Mouse (Mus musculus): ENCODE measurements around the gene Trpc5os. TPM values are rescaled to one million over a fixed set of nuclear protein-coding genes. Genes with fewer than 3 reads are reported as not detected.
A peak's percentile ranks its signal among the peaks of the same experiment; 100 is the strongest.

The Trpc5os gene
- not detected for total RNA-seq (2021)

GRCm38 (mm10) chrX:144456281-144456680 lies at the start of gene Trpc5os:
Gene Trpc5os, plus strand, starts transcription at chrX:144456581.
- intact Hi-C loops (cut with DNase I) = no loop called here
- no peak for DNase-seq (ENCODE audit: low spot score in 2 of 2)

- intact Hi-C loops (cut with DNase I) = loop anchor here (10.0 kb wide), 1 partner anchor 237 kb away; no protein-coding TSS in a partner anchor
- no peak for DNase-seq (ENCODE audit: low spot score in 2 of 2)
Measured at GRCm38 (mm10) chrX:144408036-144408435, 48.3 kb upstream of the Trpc5os start.

DNA sequence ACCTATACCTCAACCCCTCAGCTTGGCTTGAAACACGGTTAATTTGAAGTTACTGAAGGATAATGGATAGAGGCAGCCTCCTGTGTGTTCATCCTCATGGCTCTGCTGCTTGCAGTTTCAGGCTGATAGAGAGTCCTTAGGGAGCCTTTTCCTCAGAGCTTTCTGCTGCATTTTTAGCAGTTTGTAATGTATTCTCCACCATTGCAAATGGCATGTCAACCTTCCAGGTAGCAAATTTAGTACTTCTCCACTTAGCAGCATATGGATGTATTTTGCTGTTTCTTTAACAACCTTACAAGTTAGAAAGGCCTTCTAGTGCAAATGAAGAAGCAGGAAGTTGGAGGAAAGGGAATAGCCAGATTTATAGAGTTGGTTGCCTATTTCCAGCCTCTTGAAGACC lies 36.1 kb upstream of the Trpc5os start:
- DNase-seq (ENCODE audit: low spot score in 2 of 2) = peak in 1 of 2 experiments; percentile 51
- intact Hi-C loops (cut with DNase I) = no loop called here

DNA sequence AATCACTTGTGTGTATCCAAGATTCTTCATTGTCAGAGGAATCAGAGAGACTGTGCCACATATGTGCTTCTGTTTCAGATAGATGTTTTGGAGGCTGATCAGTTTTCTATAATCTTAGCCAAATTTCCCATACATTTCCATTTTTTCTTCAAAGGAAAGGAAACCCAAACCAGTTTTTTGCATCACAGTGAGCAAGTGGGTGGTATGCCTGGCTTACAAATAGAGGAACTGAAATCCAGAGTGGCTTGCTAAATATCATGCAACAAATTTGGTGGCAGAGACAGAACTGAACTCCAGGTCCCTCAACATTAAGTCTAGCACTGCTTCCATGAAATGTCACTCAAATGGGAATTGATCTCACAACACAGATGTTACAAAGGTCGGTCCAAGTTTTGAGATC lies 35.3 kb upstream of the Trpc5os start:
- intact Hi-C loops (cut with DNase I) = no loop called here
- peak in 1 of 2 experiments; percentile 25 for DNase-seq (ENCODE audit: low spot score in 2 of 2)

DNA sequence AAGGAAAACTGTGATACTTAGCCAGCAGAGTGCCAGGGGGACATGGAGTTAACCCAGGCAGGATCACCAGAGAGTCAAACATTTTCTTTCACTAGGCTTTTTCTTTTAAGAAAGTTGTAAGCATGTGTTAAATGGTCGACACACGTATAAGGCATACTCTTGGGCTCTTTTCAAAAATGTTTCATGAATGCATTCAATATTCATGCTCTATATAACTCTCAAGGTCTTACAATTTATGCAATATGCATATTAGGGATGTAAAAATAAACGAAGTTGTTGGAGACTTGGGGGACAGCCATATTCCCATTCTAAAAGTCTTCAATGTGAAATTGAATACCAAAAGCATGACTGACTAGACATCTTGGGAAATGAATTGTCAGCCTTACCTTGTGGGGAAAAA lies 32.5 kb upstream of the Trpc5os start:
- peak in 1 of 2 experiments; percentile 37 for DNase-seq (ENCODE audit: low spot score in 2 of 2)
- intact Hi-C loops (cut with DNase I) = no loop called here

- intact Hi-C loops (cut with DNase I) = no loop called here
- peak in 1 of 2 experiments; percentile 46 for DNase-seq (ENCODE audit: low spot score in 2 of 2)
Measured at GRCm38 (mm10) chrX:144464416-144464815, 8.0 kb downstream of the Trpc5os start.

DNA sequence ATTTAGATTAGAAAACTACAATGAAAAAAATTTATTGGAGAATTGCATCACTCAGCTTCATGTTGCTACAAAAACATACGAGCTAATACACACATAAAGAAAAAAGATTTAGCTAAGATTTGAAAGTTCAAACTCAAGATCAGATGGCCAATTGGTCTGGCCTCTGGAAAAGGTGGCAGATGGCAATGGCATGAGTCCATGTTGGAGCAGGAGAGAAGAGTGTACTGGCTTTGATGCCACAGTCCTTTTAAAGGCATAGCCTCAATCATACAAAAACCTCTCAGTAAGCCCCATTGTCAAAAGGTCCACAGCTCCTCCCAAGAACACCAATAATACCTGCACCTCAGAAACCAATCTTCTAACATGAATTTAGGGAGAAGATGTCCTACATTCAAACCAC lies 35.0 kb downstream of the Trpc5os start:
- DNase-seq (ENCODE audit: low spot score in 2 of 2) = no peak
- intact Hi-C loops (cut with DNase I) = no loop called here

GRCm38 (mm10) chrX:144523239-144523638 lies 66.9 kb downstream of the Trpc5os start:
- intact Hi-C loops (cut with DNase I) = no loop called here
- DNase-seq (ENCODE audit: low spot score in 2 of 2) = no peak

DNA sequence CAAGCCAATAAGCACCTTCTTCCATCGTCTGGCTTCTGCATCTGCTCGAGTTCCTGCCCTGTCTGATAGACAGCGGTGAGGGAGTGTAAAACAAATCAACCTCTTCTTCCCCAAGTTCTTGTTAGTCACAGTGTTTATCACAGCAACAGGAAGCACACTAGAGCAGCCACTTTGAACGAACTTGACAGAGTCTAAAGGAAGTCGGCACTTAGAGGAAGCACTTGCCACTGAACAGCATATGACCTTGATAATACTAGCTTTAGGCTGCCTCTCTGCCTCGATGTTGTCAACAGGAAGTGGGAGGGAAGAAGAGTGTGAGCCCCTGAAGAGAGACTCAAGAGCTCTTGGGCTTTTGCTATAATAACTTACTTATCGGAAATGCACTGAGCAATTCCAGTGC lies 69.7 kb downstream of the Trpc5os start:
- DNase-seq (ENCODE audit: low spot score in 2 of 2) = no peak
- intact Hi-C loops (cut with DNase I) = no loop called here

Other genes starting within 250 kb of the Trpc5os start
- 10 to 100 TPM; 11.2 to 19.2 TPM for gene Alg13, start 138.8 kb upstream of the Trpc5os start, total RNA-seq (2021)
- 10 to 100 TPM; 17.7 to 19.8 TPM for gene Trpc5, start 231.6 kb downstream of the Trpc5os start, total RNA-seq (2021)
- 1 to 10 TPM; 2.6 to 3.3 TPM for gene Rtl4, start 232.3 kb downstream of the Trpc5os start, total RNA-seq (2021)